Mouse (Mus musculus) midbrain, postnatal 0 days (tissue): ENCODE data around the gene Efcab2. TPM values are rescaled to one million over a fixed set of nuclear protein-coding genes. Genes with fewer than 3 reads are reported as not detected.

ENCODE experiments used
- ATAC-seq: fragments of 200-750 bp; cut with Nextera tagmentation; 2 replicates; pipeline ENCODE4 v1.8.0; 2017; ENCODE audit warnings: moderate number of reproducible peaks, mild to moderate bottlenecking, moderate TSS enrichment, moderate library complexity; ENCODE audit not compliant: low FRiP score
- DNase-seq: peaks from one replicate; pipeline ENCODE4 v3.0.0-alpha.2; 2015; ENCODE audit warnings: low spot score
- H3K27ac ChIP-seq: fragments of 300-500 bp; sonication (generic); 2 replicates; pipeline ENCODE4 v1.5.1; 2014; ENCODE audit warnings: low read depth, mild to moderate bottlenecking, low read length, mixed read lengths
- H3K27me3 ChIP-seq: fragments of 300-500 bp; sonication (generic); 2 replicates; pipeline ENCODE4 v1.6.1; 2014; ENCODE audit warnings: low read length, control low read depth, mixed read lengths; ENCODE audit not compliant: insufficient read depth
- H3K36me3 ChIP-seq: fragments of 300-500 bp; sonication (generic); 2 replicates; pipeline ENCODE4 v1.6.1; 2014; ENCODE audit warnings: low read length, control low read depth, mixed read lengths; ENCODE audit not compliant: insufficient read depth
- H3K4me1 ChIP-seq: fragments of 300-500 bp; sonication (generic); 2 replicates; pipeline ENCODE4 v1.6.1; 2014; ENCODE audit warnings: mild to moderate bottlenecking, control low read depth, antibody characterized with exemption, low read length, mixed read lengths; ENCODE audit not compliant: insufficient read depth
- H3K4me2 ChIP-seq: fragments of 300-500 bp; sonication (generic); 2 replicates; pipeline ENCODE4 v1.6.1; 2014; ENCODE audit warnings: low read depth, mild to moderate bottlenecking, low read length, mixed read lengths; ENCODE audit not compliant: poor library complexity, severe bottlenecking
- H3K4me3 ChIP-seq: fragments of 300-500 bp; sonication (generic); 2 replicates; pipeline ENCODE4 v1.5.1; 2014; ENCODE audit warnings: low read depth, mild to moderate bottlenecking, low read length, moderate library complexity
- H3K9ac ChIP-seq: fragments of 300-500 bp; sonication (generic); replicated peaks from 2 replicates; pipeline ENCODE4 v1.6.1; 2014; ENCODE audit warnings: mild to moderate bottlenecking, low read length, moderate library complexity, mixed read lengths; ENCODE audit not compliant: poor library complexity, severe bottlenecking
- H3K9me3 ChIP-seq: fragments of 300-500 bp; sonication (generic); 2 replicates; pipeline ENCODE4 v1.6.1; 2016; ENCODE audit warnings: low read length, control low read depth
- CTCF ChIP-seq: IDR thresholded peaks from 2 replicates; pipeline ENCODE4 v1.5.1; 2016; ENCODE audit warnings: antibody characterized with exemption, mild to moderate bottlenecking
- WGBS: fragments of 180-500 bp; shearing (Covaris S2); extraction: QIAGEN DNeasy Blood & Tissue Kit; methylation state at CpG from one replicate; pipeline ENCODE4 v1.1.7; 2014; 5-methylcytosine and 5-hydroxymethylcytosine counted together
- polyA plus RNA-seq: library from polyadenylated mRNA; unstranded; fragments of >200 nt; fragmentation: Nextera tagmentation; extraction: Ambion mirVana; gene quantifications from 2 replicates; pipeline ENCODE4 v1.2.1, GENCODE M21; 2015
- total RNA-seq: library from RNA; depleted of rRNA; stranded (reverse); fragments of >200 nt; gene quantifications from 2 replicates; pipeline ENCODE4 v1.2.3, GENCODE M21; 2014

The Efcab2 gene
- total and polyA plus RNA-seq, 2 experiments from 2014 or later = 5.9 to 13.4 TPM

- TF ChIP-seq CTCF = no peak
- no peak overlapping the region for H3K4me3 ChIP-seq
- H3K4me2 ChIP-seq = no peak overlapping the region
- no peaks in the 10 kb centered on the region for H3K9me3 ChIP-seq
- H3K36me3 ChIP-seq = no peaks in the 10 kb centered on the region
- H3K9ac ChIP-seq = no peak overlapping the region
- ATAC-seq = no peak
- H3K27me3 ChIP-seq = no peaks in the 10 kb centered on the region
- no peaks in the 10 kb centered on the region for H3K4me1 ChIP-seq
- no peak for DNase-seq
- H3K27ac ChIP-seq = no peak overlapping the region
- WGBS = 69% methylated on average over 2 of the region's 2 CpGs
Measured at GRCm38 (mm10) chr1:178376907-178377306, 29.0 kb upstream of the Efcab2 start.

- Histone ChIP-seq H3K4me1 (no peaks in the 10 kb centered on the region), H3K9me3 (no peaks in the 10 kb centered on the region), H3K4me2 (no peak overlapping the region), H3K9ac (no peak overlapping the region), H3K36me3 (no peaks in the 10 kb centered on the region), H3K27ac (no peak overlapping the region), H3K4me3 (no peak overlapping the region), H3K27me3 (no peaks in the 10 kb centered on the region)
- no peak for DNase-seq
- 72% methylated on average over 3 of the region's 3 CpGs for WGBS
- no peak for ATAC-seq
- no peak for TF ChIP-seq CTCF
Measured at GRCm38 (mm10) chr1:178378115-178378514, 27.8 kb upstream of the Efcab2 start.

GRCm38 (mm10) chr1:178379224-178379623 is 26.7 kb upstream of the Efcab2 start:
- H3K27ac ChIP-seq = no peak overlapping the region
- H3K4me3 ChIP-seq = no peak overlapping the region
- DNase-seq = no peak
- 76% methylated on average over 1 of the region's 1 CpGs for WGBS
- no peaks in the 10 kb centered on the region for H3K9me3 ChIP-seq
- H3K4me1 ChIP-seq = no peaks in the 10 kb centered on the region
- no peak for TF ChIP-seq CTCF
- H3K9ac ChIP-seq = no peak overlapping the region
- no peaks in the 10 kb centered on the region for H3K27me3 ChIP-seq
- no peaks in the 10 kb centered on the region for H3K36me3 ChIP-seq
- no peak overlapping the region for H3K4me2 ChIP-seq
- no peak for ATAC-seq

GRCm38 (mm10) chr1:178382165-178382564 is 23.7 kb upstream of the Efcab2 start:
- Histone ChIP-seq H3K9ac (no peak overlapping the region), H3K27ac (no peak overlapping the region), H3K4me2 (no peak overlapping the region), H3K9me3 (no peaks in the 10 kb centered on the region), H3K36me3 (no peaks in the 10 kb centered on the region), H3K27me3 (no peaks in the 10 kb centered on the region), H3K4me1 (no peaks in the 10 kb centered on the region), H3K4me3 (no peak overlapping the region)
- no peak for ATAC-seq
- no peak for TF ChIP-seq CTCF
- no peak for DNase-seq

- Histone ChIP-seq H3K9me3 (no peaks in the 10 kb centered on the region), H3K4me1 (no peaks in the 10 kb centered on the region), H3K36me3 (no peaks in the 10 kb centered on the region), H3K9ac (no peak overlapping the region), H3K27ac (no peak overlapping the region), H3K4me3 (no peak overlapping the region), H3K4me2 (no peak overlapping the region), H3K27me3 (no peaks in the 10 kb centered on the region)
- WGBS = 49% methylated on average over 4 of the region's 4 CpGs
- ATAC-seq (no peak), DNase-seq (no peak)
- no peak for TF ChIP-seq CTCF
Measured at GRCm38 (mm10) chr1:178388802-178389201, 17.1 kb upstream of the Efcab2 start.

GRCm38 (mm10) chr1:178389401-178389800 is 16.5 kb upstream of the Efcab2 start:
- Histone ChIP-seq H3K36me3 (no peaks in the 10 kb centered on the region), H3K4me2 (no peak overlapping the region), H3K9me3 (no peaks in the 10 kb centered on the region), H3K4me3 (no peak overlapping the region), H3K4me1 (no peaks in the 10 kb centered on the region), H3K27ac (no peak overlapping the region), H3K27me3 (no peaks in the 10 kb centered on the region), H3K9ac (no peak overlapping the region)
- DNase-seq (no peak), ATAC-seq (no peak)
- no peak for TF ChIP-seq CTCF
- WGBS = 73% methylated on average over 2 of the region's 2 CpGs

- Histone ChIP-seq H3K9ac (no peak overlapping the region), H3K36me3 (no peaks in the 10 kb centered on the region), H3K4me1 (no peaks in the 10 kb centered on the region), H3K4me2 (no peak overlapping the region), H3K4me3 (no peak overlapping the region), H3K27me3 (no peaks in the 10 kb centered on the region), H3K9me3 (no peaks in the 10 kb centered on the region), H3K27ac (no peak overlapping the region)
- TF ChIP-seq CTCF = no peak
- ATAC-seq (no peak), DNase-seq (no peak)
- 79% methylated on average over 5 of the region's 5 CpGs for WGBS
Measured at GRCm38 (mm10) chr1:178392970-178393369, 12.9 kb upstream of the Efcab2 start.
